Mouse (Mus musculus) ovary, postnatal 10 days (tissue): ENCODE results near the gene Dapl1.

Experiments
- DNase-seq: peaks from one replicate; pipeline ENCODE4 v3.0.0; 2022; ENCODE audit warnings: low spot score

Dapl1 gene

GRCm38 (mm10) chr2:59471051-59471948 is 13.2 kb upstream of the Dapl1 start:
- DNase-seq: no peak

- DNase-seq: no peak
Measured at GRCm38 (mm10) chr2:59474336-59474735, 10.1 kb upstream of the Dapl1 start.

DNA sequence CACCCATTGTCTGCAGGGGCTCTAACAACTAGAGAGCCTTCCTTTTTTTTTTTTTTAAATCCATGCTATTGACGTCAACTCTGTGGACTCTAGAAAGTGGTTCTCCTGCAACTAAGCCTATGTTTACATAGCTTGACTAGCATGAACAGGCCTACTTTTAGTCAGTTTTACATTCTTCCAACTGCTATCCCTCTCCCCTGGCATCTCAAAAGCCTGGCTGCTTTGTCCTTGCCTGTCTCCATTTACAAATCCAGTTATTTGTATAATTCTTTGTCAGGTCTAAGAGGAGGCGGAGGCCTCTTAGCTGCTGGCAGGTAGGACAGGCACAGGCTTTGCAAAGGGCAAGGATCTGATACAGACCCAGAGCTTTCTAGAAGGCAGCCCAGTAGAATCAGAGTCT is 627 bp downstream of the Dapl1 start:
- no peak for DNase-seq

GRCm38 (mm10) chr2:59485657-59486056 is 1.2 kb downstream of the Dapl1 start:
- DNase-seq: no peak

DNA sequence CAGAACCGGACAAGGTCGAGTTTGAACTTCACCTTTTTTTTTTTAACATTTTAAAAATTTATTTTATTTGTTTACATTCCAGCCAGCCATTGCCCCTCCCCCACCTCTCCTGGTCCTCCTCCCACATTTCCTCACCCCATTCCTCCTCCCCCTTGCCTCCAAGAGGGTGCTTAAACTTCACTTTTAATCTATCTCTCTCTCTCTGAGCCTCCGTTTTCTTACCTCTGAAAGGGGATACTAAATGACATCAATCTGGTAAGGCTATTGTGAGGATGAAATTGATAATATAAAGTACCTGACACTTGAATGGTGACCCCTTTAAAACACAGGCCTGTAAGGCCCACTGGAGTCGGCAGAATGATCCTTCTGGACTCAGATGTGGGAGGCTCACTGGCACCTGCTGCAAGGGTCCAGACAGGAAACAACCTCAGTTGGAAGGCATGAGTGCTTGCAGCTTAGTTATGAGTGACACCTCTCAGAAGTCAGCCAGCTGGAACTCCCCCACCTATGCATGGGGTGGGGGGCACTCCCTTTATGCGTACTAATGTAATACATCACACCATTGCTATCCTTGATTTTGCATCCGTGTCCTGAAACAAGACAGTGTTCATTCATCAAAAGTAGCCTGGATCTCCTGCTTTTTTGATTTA is 1.9 kb downstream of the Dapl1 start:
- DNase-seq: no peak

GRCm38 (mm10) chr2:59488235-59488634 is 3.8 kb downstream of the Dapl1 start:
- no peak for DNase-seq

DNA sequence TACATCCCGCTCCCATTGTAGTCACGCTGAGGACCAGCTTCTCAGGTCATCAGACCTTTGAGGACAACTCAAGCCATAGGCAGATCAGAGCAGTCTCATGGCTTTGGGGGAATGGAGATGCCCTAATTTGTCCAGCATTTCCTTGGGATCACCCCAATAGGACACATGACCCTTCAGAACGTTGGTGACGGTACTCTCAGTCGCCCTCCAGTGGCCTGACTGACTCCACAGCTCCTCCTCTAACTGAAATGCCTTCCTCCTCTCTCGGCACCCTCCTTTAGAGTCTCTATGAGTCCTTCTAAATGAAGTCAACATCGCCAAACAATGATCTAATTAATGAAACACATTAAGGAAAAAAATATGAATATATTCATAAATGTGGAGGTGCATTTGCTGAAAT is 5.9 kb downstream of the Dapl1 start:
- no peak for DNase-seq

DNA sequence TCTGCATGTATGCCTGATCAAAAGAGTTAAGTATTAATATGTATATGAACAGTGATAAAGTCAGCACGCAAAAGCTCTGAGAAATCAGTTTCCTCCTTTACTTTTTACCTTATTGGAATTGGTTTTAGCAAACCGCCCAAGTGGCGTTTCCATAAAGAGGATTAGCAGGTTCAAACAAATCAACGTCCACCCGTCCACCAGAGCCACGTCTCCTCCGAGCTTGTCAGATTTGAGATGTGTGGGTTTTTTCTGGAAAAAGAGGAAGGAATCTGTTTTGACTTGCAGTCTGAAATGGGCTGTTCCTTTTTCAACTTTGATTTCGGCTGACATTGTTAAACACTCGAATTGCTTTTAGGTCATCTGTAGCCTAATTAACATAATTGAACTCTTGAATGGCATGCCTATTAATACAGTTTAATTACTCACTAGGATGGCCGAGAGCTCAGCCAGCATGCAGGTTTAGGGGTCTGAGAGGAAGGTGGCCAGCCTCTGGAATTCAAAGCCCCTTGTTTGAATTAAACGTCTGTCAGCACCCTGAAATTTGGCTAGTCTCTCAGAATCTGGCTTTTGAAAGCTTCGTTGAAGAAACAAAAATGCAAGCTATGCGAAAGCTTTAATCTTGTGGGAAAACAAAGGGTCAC is 9.1 kb downstream of the Dapl1 start:
- DNase-seq: no peak

DNA sequence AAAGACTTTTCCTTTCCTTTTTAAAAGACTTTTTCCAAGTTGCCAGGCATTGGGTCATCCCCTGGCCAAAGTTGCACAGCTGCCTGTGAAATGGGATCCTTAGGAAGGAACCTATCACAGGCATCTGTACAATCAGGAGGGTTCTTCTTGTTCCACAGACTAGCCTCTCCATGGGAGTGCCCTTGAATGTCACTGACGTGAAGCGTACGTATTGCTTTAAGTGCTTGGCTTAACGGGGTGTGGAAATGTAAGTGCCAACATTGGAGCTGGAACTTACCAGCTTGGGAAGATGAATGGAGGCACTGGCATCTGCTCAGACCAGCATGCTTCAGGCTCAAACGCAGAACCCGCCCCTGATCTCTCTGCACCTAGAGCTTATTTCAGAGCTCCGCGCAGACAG is 14.7 kb downstream of the Dapl1 start:
- no peak for DNase-seq

DNA sequence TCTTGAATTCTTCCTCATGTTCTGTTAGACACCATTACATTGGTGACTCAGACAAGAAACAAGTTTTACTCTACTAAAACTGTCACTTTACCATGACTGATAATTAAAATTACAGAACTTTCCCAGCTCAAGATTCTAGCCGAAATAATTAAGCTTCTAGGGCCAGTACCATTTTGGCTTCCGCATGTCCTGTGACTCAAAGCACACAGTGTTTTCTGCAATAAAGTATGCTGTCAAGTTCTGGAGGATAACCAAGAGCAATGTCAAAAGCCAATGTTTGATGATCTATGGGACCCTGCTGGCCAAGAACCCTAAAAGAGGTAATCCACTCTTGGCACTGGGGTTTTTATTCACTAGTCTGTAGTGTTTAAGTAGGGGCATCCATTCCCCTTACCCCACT is 15.3 kb downstream of the Dapl1 start:
- DNase-seq: no peak

GRCm38 (mm10) chr2:59509061-59509460 is 24.6 kb downstream of the Dapl1 start:
- no peak for DNase-seq

DNA sequence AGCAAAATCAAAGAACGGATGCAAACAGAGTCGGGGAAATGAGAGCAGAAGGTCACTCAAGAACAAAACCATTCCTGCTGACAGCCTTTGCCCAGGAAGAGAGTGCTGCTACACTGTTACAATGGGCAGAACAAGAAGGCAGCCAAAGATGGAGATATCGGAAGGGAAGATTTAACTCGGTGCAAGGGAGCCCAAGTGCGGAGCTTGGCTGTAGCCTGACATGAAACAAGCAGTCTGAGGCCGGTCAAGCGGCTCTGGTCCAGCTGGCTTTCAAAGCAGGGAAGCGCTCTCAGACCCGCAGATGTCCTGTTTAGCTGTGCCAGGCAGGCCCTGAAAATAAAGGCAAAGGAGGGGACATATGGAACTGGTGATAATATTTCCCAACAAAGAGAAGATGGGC is 26.0 kb downstream of the Dapl1 start:
- no peak for DNase-seq

DNA sequence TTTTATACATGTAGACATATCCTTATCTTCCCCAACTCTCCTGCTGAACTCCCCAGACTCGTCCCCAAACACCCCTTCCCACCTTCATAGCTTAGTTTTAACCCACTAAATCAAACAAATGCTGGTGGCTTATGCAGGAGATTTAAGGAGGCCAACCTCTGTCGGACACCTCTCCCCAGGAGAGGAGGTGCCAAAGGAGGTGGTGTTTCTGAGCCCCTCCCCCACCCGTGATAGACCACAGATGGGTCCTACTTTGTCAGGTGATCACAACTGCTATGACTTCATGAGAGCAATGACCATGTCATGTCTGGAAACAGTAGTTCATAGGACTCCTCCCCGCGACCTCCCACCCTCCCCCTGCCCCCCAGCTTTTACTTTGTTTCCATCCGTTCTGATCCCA is 26.4 kb downstream of the Dapl1 start:
- no peak for DNase-seq

DNA sequence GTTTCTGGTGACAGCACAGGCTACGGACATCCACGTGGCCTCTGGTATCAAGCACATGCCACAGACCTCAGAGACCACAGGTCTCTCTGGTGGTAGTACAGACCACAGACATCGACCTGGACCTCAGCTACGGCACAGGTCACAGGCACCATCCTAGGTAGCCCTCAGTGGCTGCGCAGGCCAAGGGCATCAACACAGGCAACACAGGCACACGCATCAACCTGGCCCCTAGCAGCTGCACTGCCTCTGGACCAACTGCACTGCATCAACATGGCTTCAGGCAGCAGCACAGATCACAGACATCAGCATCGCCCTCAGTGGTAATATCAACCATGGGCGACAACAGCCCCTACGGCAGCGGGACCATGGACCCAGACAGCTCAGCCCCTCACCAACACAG is 36.2 kb downstream of the Dapl1 start:
- DNase-seq: no peak

- peak; percentile 60 for DNase-seq
Measured at GRCm38 (mm10) chr2:59522079-59522684, 37.7 kb downstream of the Dapl1 start.

DNA sequence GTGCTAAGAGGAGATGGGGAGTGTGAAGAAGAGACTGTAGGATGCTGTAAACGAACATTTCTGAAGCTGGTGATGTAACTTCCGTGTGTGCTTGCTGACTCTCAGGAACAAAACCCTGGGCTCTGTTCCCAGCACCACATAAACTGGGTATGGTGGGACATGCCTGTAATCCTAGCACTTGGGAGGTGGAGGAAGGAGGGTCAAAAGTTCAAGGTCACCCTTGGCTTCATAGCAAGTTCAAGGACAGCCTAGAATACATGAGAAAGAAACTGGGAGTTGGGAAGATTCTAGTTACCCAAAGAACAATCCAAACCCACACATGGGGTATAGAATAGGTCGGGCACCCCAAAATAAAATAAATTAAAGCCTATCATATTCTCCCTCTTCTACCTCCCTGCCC is 39.1 kb downstream of the Dapl1 start:
- DNase-seq: no peak

DNA sequence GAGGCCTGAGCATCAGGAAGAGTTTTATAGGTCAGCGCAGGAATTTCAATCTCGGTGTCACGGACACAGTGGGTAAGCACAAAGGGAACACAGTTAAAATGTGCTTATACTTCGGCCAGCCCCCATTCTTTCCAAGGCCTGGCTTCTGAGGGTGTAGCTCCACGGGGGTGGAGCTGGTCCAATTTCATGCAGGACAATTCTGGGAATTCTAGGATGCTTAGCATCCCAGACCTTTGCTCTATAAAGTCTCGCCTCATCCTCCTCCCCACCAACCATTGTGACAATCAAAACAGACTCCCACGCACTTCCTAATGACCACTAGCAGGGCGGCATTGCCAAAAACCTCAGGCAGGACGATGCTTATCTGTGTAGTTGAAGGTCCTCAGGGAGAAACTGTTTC is 42.4 kb downstream of the Dapl1 start:
- DNase-seq: no peak

DNA sequence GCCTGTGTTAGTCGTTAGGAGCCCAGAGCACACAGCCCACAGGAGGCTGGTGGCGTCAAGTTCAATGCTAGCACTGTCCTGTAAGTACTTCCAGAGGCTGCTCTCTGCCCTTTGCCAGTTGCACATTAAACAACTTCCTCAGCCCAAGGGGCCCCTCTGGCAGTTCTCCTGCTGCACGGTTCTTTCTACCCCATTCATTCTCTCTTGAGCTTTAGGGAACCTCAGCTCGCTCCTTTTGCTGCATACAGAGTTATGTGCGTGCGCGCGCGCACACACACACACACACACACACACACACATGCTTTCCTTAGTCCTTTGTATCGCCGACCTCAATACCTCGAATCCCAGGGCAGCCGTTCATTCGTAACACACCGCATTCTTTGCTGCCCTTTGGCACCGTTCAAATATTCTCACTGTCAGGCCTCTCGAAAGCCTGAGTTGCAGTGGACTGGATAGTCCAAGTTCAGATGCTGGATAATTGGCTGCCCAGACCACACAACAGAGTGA is 45.2 kb downstream of the Dapl1 start:
- DNase-seq: no peak

DNA sequence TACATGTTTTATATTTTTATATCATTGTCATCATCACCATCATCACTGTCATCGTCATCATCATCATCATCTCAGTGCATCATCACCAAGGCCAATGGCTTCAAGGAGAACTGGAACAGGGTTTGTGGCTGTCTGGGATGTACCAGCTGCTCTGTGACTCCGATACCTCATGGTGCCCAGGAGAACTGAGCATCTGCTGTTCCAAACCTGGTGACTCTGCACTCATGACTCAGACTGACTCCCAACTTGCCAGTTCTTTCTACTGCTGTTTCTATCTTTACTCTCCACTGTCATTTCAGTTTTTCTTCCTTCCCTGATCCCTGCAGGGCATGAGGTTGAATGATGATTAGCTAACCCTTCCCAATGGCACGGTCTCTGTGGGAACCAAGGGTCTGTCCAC is 46.4 kb downstream of the Dapl1 start:
- no peak for DNase-seq

DNA sequence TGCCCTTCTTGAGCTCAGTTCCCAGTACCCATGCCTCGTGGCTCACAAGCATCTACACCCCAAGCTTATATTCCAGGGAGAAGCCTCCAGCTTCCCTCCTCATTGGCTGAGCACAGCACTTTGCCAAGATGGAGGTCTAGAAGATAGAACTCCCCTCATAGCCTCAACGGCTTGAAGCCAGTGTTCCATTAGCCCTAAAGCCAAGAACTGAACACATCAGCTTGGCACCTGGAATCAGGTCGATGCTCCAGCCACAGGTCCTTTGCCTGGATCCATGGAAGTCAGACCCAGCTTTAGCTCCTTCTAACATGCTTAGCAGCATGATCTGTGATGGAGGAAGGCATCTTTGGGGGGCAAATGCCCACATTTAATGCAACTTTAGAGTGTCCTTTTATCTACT is 48.5 kb downstream of the Dapl1 start:
- no peak for DNase-seq

GRCm38 (mm10) chr2:59533504-59533903 is 49.1 kb downstream of the Dapl1 start:
- no peak for DNase-seq

GRCm38 (mm10) chr2:59533971-59534748 is 49.7 kb downstream of the Dapl1 start:
- no peak for DNase-seq
